ENCODE assay signal across 9 mouse cellular contexts in genomic region chr5:119777836-119778235, GRCm38 (mm10). TPM values are rescaled to one million over a fixed set of nuclear protein-coding genes. Genes with fewer than 3 reads are reported as not detected.
A peak's percentile ranks its signal among the peaks of the same experiment; 100 is the strongest.
DNase-seq lines count a peak whose midpoint lies in the region; TF ChIP-seq lines count a peak whose summit lies in the region.
"Had no signal": no experiment of that assay in that cellular context is flagged by ENCODE, and none has a peak within 500 bp of the region (broad histone marks: within the 10 kb centered on the region; RNA-seq: fewer than 3 reads in every experiment).

No protein-coding gene starts in this region.

- no peak overlapping the region for H3K27ac ChIP-seq in kidney, adult 2 months (ENCODE audit: insufficient read depth, low read depth, low read length)
- H3K27ac ChIP-seq: embryonic facial prominence, embryonic 12.5 days had no signal

- peak; percentile 42 for DNase-seq in kidney, adult 2 months
- DNase-seq in kidney, adult 18-20 months = no peak
- peak; percentile 65 for DNase-seq in 3T3-L1 (ENCODE audit: low read depth, low spot score)
- peak; percentile 28 for DNase-seq in heart, postnatal 4 days
- DNase-seq in skeletal muscle tissue, adult 2 months (ENCODE audit: low read depth, low spot score) = peak; percentile 4
- DNase-seq in natural killer cell, adult 2 months (ENCODE audit: low spot score in 2 of 2) = no peak

- no peaks in the 10 kb centered on the region for H3K4me1 ChIP-seq in kidney, adult 2 months (ENCODE audit: control insufficient read depth, insufficient read depth, low read length)
- 0 out of 2 replicates have a peak, but pooled peaks cover 5% of the 10 kb centered on the region for H3K4me1 ChIP-seq in E14TG2a.4 (replicated peaks; ENCODE audit: low read depth, low read length)
- H3K4me1 ChIP-seq: embryonic facial prominence, embryonic 12.5 days had no signal

- peak; percentile 38 for TF ChIP-seq CTCF in kidney, adult 2 months (conservative IDR thresholded peaks at IDR 0.05; ENCODE audit: insufficient read depth, insufficient read length, low read depth, low read length)
- TF ChIP-seq CTCF in E14TG2a.4 (conservative IDR thresholded peaks at IDR 0.05; ENCODE audit: low read length) = peak; percentile 21; the same call in 1 of the 2 replicates

- WGBS in kidney, adult 2 months = 16% methylated on average over 2 of the region's 2 CpGs

- no peaks in the 10 kb centered on the region for H3K36me3 ChIP-seq in kidney, adult 2 months (ENCODE audit: control insufficient read depth, insufficient read depth, low read length)
- no peaks in the 10 kb centered on the region for H3K36me3 ChIP-seq in E14TG2a.4 (ENCODE audit: insufficient read depth, low read length)
- H3K36me3 ChIP-seq: embryonic facial prominence, embryonic 12.5 days had no signal

- no peak for TF ChIP-seq POLR2A in kidney, adult 2 months (IDR thresholded peaks at IDR 0.05; ENCODE audit: low read depth, low read length)

- no peak overlapping the region for H3K4me3 ChIP-seq in kidney, adult 2 months (ENCODE audit: insufficient read depth, low read depth, low read length)
- H3K4me3 ChIP-seq in E14TG2a.4 (replicated peaks; ENCODE audit: low read length) = no peak overlapping the region
- H3K4me3 ChIP-seq: embryonic facial prominence, embryonic 12.5 days had no signal

- H3K9me3 ChIP-seq in E14TG2a.4 (ENCODE audit: low read length) = no peaks in the 10 kb centered on the region; the same call in 1 of the 2 replicates

- no peaks in the 10 kb centered on the region for H3K27me3 ChIP-seq in kidney, adult 2 months (replicated peaks; ENCODE audit: control insufficient read depth, insufficient read depth, low read length)
- H3K27me3 ChIP-seq in E14TG2a.4 (ENCODE audit: insufficient read depth, low read length) = peaks cover 34% of the 10 kb centered on the region

RNA-seq across cellular contexts. Expression of gene Tbx5, which starts 54.6 kb away (rescaled TPM):
- 0.05 and 0.06 TPM in 2 replicates for polyA plus RNA-seq in kidney, adult 2 months (2012; rRNA removed)
- 10 to 100 TPM; 36.3 to 36.6 TPM for total RNA-seq in heart, postnatal 4 days (2021)
- total RNA-seq: left cerebral cortex, adult 8-10 months had no signal

Comparison
In these comparisons a context has a peak if more than half of its experiments do, and no peak if none do; other contexts are left out.
1. DNase-seq: peak in kidney, adult 2 months (single experiment), 3T3-L1 (single experiment), heart, postnatal 4 days (single experiment) and skeletal muscle tissue, adult 2 months (single experiment); none in kidney, adult 18-20 months (single experiment) and natural killer cell, adult 2 months (0 of 2).